Mouse (Mus musculus): Measurements from ENCODE around the gene Eno3.

DNA sequence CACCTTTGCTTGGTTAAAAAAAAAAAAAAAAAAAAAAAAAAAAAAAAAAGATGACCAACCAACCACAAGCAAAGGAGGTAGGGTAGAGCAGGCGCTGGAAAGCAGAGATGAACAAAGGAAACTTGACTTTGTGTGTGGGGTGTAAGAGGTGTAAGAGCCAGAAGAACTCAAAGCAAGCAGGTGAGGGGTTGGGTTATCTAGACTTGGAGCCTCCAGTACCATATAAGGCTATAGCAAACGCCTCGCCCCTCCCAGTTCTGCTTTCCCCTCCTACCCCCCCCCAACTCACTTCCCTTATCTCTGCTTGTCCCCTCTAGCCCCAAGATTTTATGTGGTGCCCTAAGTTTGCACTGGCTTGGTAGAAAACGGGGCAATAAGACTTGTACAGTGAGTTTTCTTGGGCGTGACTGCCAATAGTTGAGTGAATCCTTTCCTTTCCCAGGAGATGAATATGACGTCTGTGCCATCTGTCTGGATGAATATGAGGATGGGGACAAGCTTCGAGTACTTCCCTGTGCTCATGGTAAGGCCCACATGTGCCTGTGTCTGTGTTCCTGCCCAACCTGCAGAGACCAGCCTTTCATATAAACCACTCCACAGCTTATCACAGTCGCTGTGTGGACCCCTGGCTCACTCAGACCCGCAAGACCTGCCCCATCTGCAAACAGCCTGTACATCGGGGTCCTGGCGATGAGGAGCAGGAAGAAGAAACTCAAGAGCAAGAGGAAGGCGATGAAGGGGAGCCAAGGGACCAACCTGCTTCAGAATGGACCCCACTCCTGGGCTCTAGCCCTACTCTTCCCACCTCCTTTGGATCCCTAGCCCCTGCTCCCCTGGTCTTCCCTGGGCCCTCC lies 6.5 kb upstream of the Eno3 start:
- TF ChIP-seq CTCF (IDR thresholded peaks at IDR 0.05; ENCODE audit: low read depth, low read length) = no peak
- no peak for TF ChIP-seq POLR2A (IDR thresholded peaks at IDR 0.05; ENCODE audit: insufficient read depth, low read length)
- TF ChIP-seq EP300 (IDR thresholded peaks at IDR 0.05; ENCODE audit: insufficient read depth, low read depth, low read length) = no peak
